Mouse (Mus musculus) megakaryocyte, embryonic 14.5 days (primary cell): ENCODE measurements around the gene Uevld. TPM values are rescaled to one million over a fixed set of nuclear protein-coding genes. Genes with fewer than 3 reads are reported as not detected.

Experiments
- H3K27me3 ChIP-seq: replicated peaks from 2 replicates; pipeline ENCODE3; 2012; ENCODE audit warnings: inconsistent platforms
- H3K36me3 ChIP-seq: replicated peaks from 2 replicates; pipeline ENCODE3; 2012; ENCODE audit warnings: low read length, inconsistent platforms, mixed read lengths
- H3K4me1 ChIP-seq: 2 replicates; pipeline ENCODE4 v1.6.1; 2012; ENCODE audit warnings: inconsistent platforms
- H3K4me3 ChIP-seq: replicated peaks from 2 replicates; pipeline ENCODE3; 2012; ENCODE audit warnings: moderate library complexity, mild to moderate bottlenecking, inconsistent platforms
- H3K9me3 ChIP-seq: 2 replicates; pipeline ENCODE4 v1.6.1; 2012; ENCODE audit warnings: inconsistent platforms
- FLI1 ChIP-seq: IDR thresholded peaks from 2 replicates; pipeline ENCODE4 v1.6.1; 2012; ENCODE audit warnings: low read length, inconsistent platforms, mixed read lengths
- GATA1 ChIP-seq: IDR thresholded peaks from 3 replicates; pipeline ENCODE4 v1.6.1; 2012; ENCODE audit warnings: mixed read lengths, low read length, inconsistent platforms, borderline replicate concordance
- polyA plus RNA-seq: library from polyadenylated mRNA; stranded (reverse); fragments of >175 nt; gene quantifications from 2 replicates; pipeline ENCODE4 v1.2.3, GENCODE M21; 2012; ENCODE audit warnings: low replicate concordance; ENCODE audit not compliant: insufficient read depth

Gene Uevld
- polyA plus RNA-seq, 1 experiment, result 0.04 TPM

- Histone ChIP-seq H3K9me3 (no peaks in the 10 kb centered on the region), H3K36me3 (peaks cover 11% of the 10 kb centered on the region), H3K4me3 (no peak overlapping the region), H3K27me3 (no peaks in the 10 kb centered on the region), H3K4me1 (peaks cover 88% of the 10 kb centered on the region)
- TF ChIP-seq FLI1 (no peak), GATA1 (no peak)
Observed at GRCm38 (mm10) chr7:46879851-46880250, 78.5 kb downstream of the Uevld start.

- H3K4me1 ChIP-seq, result peaks cover 89% of the 10 kb centered on the region
- no peaks in the 10 kb centered on the region for H3K9me3 ChIP-seq
- peaks cover 3% of the 10 kb centered on the region for H3K36me3 ChIP-seq
- TF ChIP-seq GATA1, result no peak
- no peak for TF ChIP-seq FLI1
- peak overlapping the region; percentile 31 for H3K4me3 ChIP-seq
- no peaks in the 10 kb centered on the region for H3K27me3 ChIP-seq
Observed at GRCm38 (mm10) chr7:46877255-46877654, 81.1 kb downstream of the Uevld start.

- peaks cover 89% of the 10 kb centered on the region for H3K4me1 ChIP-seq
- TF ChIP-seq GATA1 (no peak), FLI1 (no peak)
Observed at GRCm38 (mm10) chr7:46876841-46877240, 81.5 kb downstream of the Uevld start.

More at GRCm38 (mm10) chr7:46876841-46877240, 81.5 kb downstream of the Uevld start:
- Histone ChIP-seq H3K27me3 (no peaks in the 10 kb centered on the region), H3K4me3 (peak overlapping the region; percentile 31), H3K36me3 (peaks cover 3% of the 10 kb centered on the region), H3K9me3 (no peaks in the 10 kb centered on the region)

Other genes with a start within 250 kb of the Uevld start
- gene Saal1, start 247.8 kb downstream of the Uevld start, polyA plus RNA-seq, result 2.7 TPM in 1 of 2 replicates, not detected in the other
- 99.8 TPM in 1 of 2 replicates, not detected in the other for gene Saa3, start 242.8 kb downstream of the Uevld start, polyA plus RNA-seq
- gene Saa4, start 225.9 kb downstream of the Uevld start, polyA plus RNA-seq, result not detected in 2 replicates
- gene Saa1, start 215.5 kb downstream of the Uevld start, polyA plus RNA-seq, result not detected in 2 replicates
- gene Saa2, start 206.7 kb downstream of the Uevld start, polyA plus RNA-seq, result not detected in 2 replicates
- gene Hps5, start 162.5 kb downstream of the Uevld start, polyA plus RNA-seq, result 0.49 and 1.0 TPM in 2 replicates
- 14.5 and 19.9 TPM in 2 replicates for gene Gtf2h1, start 162.4 kb downstream of the Uevld start, polyA plus RNA-seq
- 1,655 and 1,832 TPM in 2 replicates for gene Ldha, start 117.1 kb downstream of the Uevld start, polyA plus RNA-seq
- gene Ldhc, start 97.3 kb downstream of the Uevld start, polyA plus RNA-seq, result 0.35 TPM in 1 of 2 replicates, not detected in the other
- 23.2 and 42.8 TPM in 2 replicates for gene Tsg101, start 38.6 kb downstream of the Uevld start, polyA plus RNA-seq
- gene Gm9999, start 25.1 kb upstream of the Uevld start, polyA plus RNA-seq, result not detected in 2 replicates
- gene Spty2d1, start 49.9 kb upstream of the Uevld start, polyA plus RNA-seq, result 3.1 and 5.2 TPM in 2 replicates
- gene Tmem86a, start 92.1 kb upstream of the Uevld start, polyA plus RNA-seq, result 6.3 and 26.3 TPM in 2 replicates
- not detected in 2 replicates for gene Ptpn5, start 175.2 kb upstream of the Uevld start, polyA plus RNA-seq
- not detected in 2 replicates for gene Mrgpra6, start 246.4 kb upstream of the Uevld start, polyA plus RNA-seq